Mouse (Mus musculus) kidney, adult 2 months (tissue): ENCODE measurements at regions not wholly inside any gene's neighbourhood (a gene's known extent, or its start where the extent isn't known, plus 50 kb on each side); places are given as distances from the start of the nearest gene placed in this dataset.
A peak's percentile ranks its signal among the peaks of the same experiment; 100 is the strongest.

Experiments
- DNase-seq: peaks from one replicate; pipeline ENCODE4 v3.0.0; 2021
- H3K27ac ChIP-seq: fragments of 200-500 bp; 2 replicates; pipeline ENCODE4 v1.5.1; 2012; ENCODE audit warnings: low read depth, low read length, control low read depth, inconsistent platforms; ENCODE audit not compliant: insufficient read depth
- H3K27me3 ChIP-seq: fragments of 200-500 bp; replicated peaks from 2 replicates; pipeline ENCODE4 v1.6.1; 2012; ENCODE audit warnings: mild to moderate bottlenecking, moderate library complexity, low read length, inconsistent platforms; ENCODE audit not compliant: control insufficient read depth, insufficient read depth
- H3K36me3 ChIP-seq: fragments of 200-500 bp; 2 replicates; pipeline ENCODE4 v1.6.1; 2012; ENCODE audit warnings: mild to moderate bottlenecking, moderate library complexity, low read length, inconsistent platforms; ENCODE audit not compliant: control insufficient read depth, insufficient read depth
- H3K4me1 ChIP-seq: fragments of 200-500 bp; 2 replicates; pipeline ENCODE4 v1.6.1; 2011; ENCODE audit warnings: low read length; ENCODE audit not compliant: control insufficient read depth, insufficient read depth
- H3K4me3 ChIP-seq: fragments of 200-500 bp; 2 replicates; pipeline ENCODE4 v1.5.1; 2011; ENCODE audit warnings: mild to moderate bottlenecking, low read depth, low read length, control low read depth; ENCODE audit not compliant: insufficient read depth
- CTCF ChIP-seq: fragments of 200-500 bp; conservative IDR thresholded peaks from 2 replicates; pipeline ENCODE4 v1.5.1; 2011; ENCODE audit warnings: low read depth, mild to moderate bottlenecking, control low read depth, low read length, moderate library complexity, mixed read lengths; ENCODE audit not compliant: insufficient read depth, insufficient read length
- POLR2A ChIP-seq: fragments of 200-500 bp; IDR thresholded peaks from one replicate; pipeline ENCODE4 v1.6.1; 2011; ENCODE audit warnings: low read depth, low read length, control low read depth
- whole genome bisulfite sequencing: fragments of 180-500 bp; shearing (Covaris S2); methylation state at CpG from one replicate; pipeline ENCODE4 v1.1.7; 2018; 5-methylcytosine and 5-hydroxymethylcytosine counted together

- no peak for TF ChIP-seq CTCF
- no peak for DNase-seq
- H3K27ac ChIP-seq: no peak overlapping the region
- H3K36me3 ChIP-seq: no peaks in the 10 kb centered on the region
- no peaks in the 10 kb centered on the region for H3K27me3 ChIP-seq
- 89% methylated on average over 5 of the region's 5 CpGs for WGBS
- H3K4me3 ChIP-seq: no peak overlapping the region
- H3K4me1 ChIP-seq: no peaks in the 10 kb centered on the region
Observed at GRCm38 (mm10) chr2:166335702-166336101, 180.2 kb upstream of the Sulf2 start.

GRCm38 (mm10) chr2:166334559-166334958 lies 179.1 kb upstream of the Sulf2 start:
- Histone ChIP-seq H3K27me3 (no peaks in the 10 kb centered on the region), H3K27ac (no peak overlapping the region), H3K4me1 (no peaks in the 10 kb centered on the region), H3K4me3 (no peak overlapping the region), H3K36me3 (no peaks in the 10 kb centered on the region)
- WGBS: 54% methylated on average over 7 of the region's 7 CpGs
- TF ChIP-seq CTCF (no peak), POLR2A (no peak)
- DNase-seq: no peak

- Histone ChIP-seq H3K27me3 (no peaks in the 10 kb centered on the region), H3K4me3 (no peak overlapping the region), H3K4me1 (no peaks in the 10 kb centered on the region), H3K27ac (no peak overlapping the region), H3K36me3 (no peaks in the 10 kb centered on the region)
- TF ChIP-seq POLR2A (no peak), CTCF (no peak)
- no peak for DNase-seq
- 86% methylated on average over 4 of the region's 4 CpGs for WGBS
Observed at GRCm38 (mm10) chr2:166333818-166334217, 178.4 kb upstream of the Sulf2 start.

GRCm38 (mm10) chr2:166332748-166333417 lies 177.4 kb upstream of the Sulf2 start:
- no peak for TF ChIP-seq CTCF
- TF ChIP-seq POLR2A: no peak
- no peaks in the 10 kb centered on the region for H3K36me3 ChIP-seq
- no peaks in the 10 kb centered on the region for H3K4me1 ChIP-seq
- no peak overlapping the region for H3K27ac ChIP-seq
- peak; percentile 72 for DNase-seq
- 51% methylated on average over 13 of the region's 13 CpGs for WGBS
- H3K27me3 ChIP-seq: no peaks in the 10 kb centered on the region
- H3K4me3 ChIP-seq: no peak overlapping the region

GRCm38 (mm10) chr2:166331192-166331591 lies 175.7 kb upstream of the Sulf2 start:
- no peaks in the 10 kb centered on the region for H3K4me1 ChIP-seq
- TF ChIP-seq CTCF: no peak
- no peak for TF ChIP-seq POLR2A
- H3K36me3 ChIP-seq: no peaks in the 10 kb centered on the region
- H3K27ac ChIP-seq: no peak overlapping the region
- no peak for DNase-seq
- H3K27me3 ChIP-seq: no peaks in the 10 kb centered on the region
- WGBS: 95% methylated on average over 4 of the region's 4 CpGs
- H3K4me3 ChIP-seq: no peak overlapping the region

GRCm38 (mm10) chr2:166330364-166330763 lies 174.9 kb upstream of the Sulf2 start:
- Histone ChIP-seq H3K4me1 (no peaks in the 10 kb centered on the region), H3K27ac (no peak overlapping the region), H3K4me3 (no peak overlapping the region), H3K27me3 (no peaks in the 10 kb centered on the region), H3K36me3 (no peaks in the 10 kb centered on the region)
- 44% methylated on average over 6 of the region's 6 CpGs for WGBS
- DNase-seq: peak; percentile 60
- no peak for TF ChIP-seq CTCF
- no peak for TF ChIP-seq POLR2A

- no peak overlapping the region for H3K27ac ChIP-seq
- H3K36me3 ChIP-seq: no peaks in the 10 kb centered on the region
- no peak for DNase-seq
- no peak for TF ChIP-seq CTCF
- no peak for TF ChIP-seq POLR2A
- WGBS: 81% methylated on average over 14 of the region's 14 CpGs
- H3K4me1 ChIP-seq: no peaks in the 10 kb centered on the region
- no peak overlapping the region for H3K4me3 ChIP-seq
- no peaks in the 10 kb centered on the region for H3K27me3 ChIP-seq
Observed at GRCm38 (mm10) chr2:166329556-166330340, 174.3 kb upstream of the Sulf2 start.
